Mouse (Mus musculus) liver, embryonic 14.5 days (tissue): ENCODE data around the gene St6galnac6. TPM values are rescaled to one million over a fixed set of nuclear protein-coding genes. Genes with fewer than 3 reads are reported as not detected.

Experiments used
- ATAC-seq: fragments of 200-750 bp; cut with Nextera tagmentation; 2 replicates; pipeline ENCODE4 v1.8.0; 2017; ENCODE audit warnings: moderate number of reproducible peaks, mild to moderate bottlenecking, moderate library complexity; ENCODE audit not compliant: insufficient read depth
- DNase-seq, 3 experiments: peaks; one replicate each; pipeline ENCODE4 v3.0.0-alpha.2; 2012 to 2013; ENCODE audit warnings: low read depth in 3 of 3, low spot score in 3 of 3
- H3K27ac ChIP-seq: fragments of 300-500 bp; sonication (generic); 2 replicates; pipeline ENCODE4 v1.5.1; 2014; ENCODE audit warnings: moderate library complexity, mild to moderate bottlenecking, control low read depth, inconsistent platforms
- H3K27me3 ChIP-seq: fragments of 300-500 bp; sonication (generic); 2 replicates; pipeline ENCODE4 v1.6.1; 2014; ENCODE audit warnings: mild to moderate bottlenecking, low read length, moderate library complexity; ENCODE audit not compliant: control insufficient read depth, insufficient read depth
- H3K36me3 ChIP-seq: fragments of 300-500 bp; sonication (generic); replicated peaks from 2 replicates; pipeline ENCODE4 v1.6.1; 2014; ENCODE audit warnings: low read depth; ENCODE audit not compliant: control insufficient read depth, insufficient read depth
- H3K4me1 ChIP-seq, 2 experiments: fragments of 200-500 bp in 1 of 2; fragments of 300-500 bp in 1 of 2; sonication (generic) in 1 of 2; replicated peaks; 2 replicates each; pipeline ENCODE4 v1.6.1; 2012 to 2014; ENCODE audit warnings: antibody characterized with exemption in 1 of 2, inconsistent platforms in 1 of 2, low read length in 1 of 2; ENCODE audit not compliant: control insufficient read depth in 2 of 2, insufficient read depth in 2 of 2
- H3K4me2 ChIP-seq: fragments of 300-500 bp; sonication (generic); 2 replicates; pipeline ENCODE4 v1.6.1; 2014; ENCODE audit warnings: low read depth, mild to moderate bottlenecking, control low read depth, moderate library complexity
- H3K4me3 ChIP-seq, 2 experiments: fragments of 200-500 bp in 1 of 2; fragments of 300-500 bp in 1 of 2; sonication (generic) in 1 of 2; 2 replicates each; pipeline ENCODE4 v1.5.1; 2012 to 2014; ENCODE audit warnings: low read depth in 2 of 2, low read length in 2 of 2, mild to moderate bottlenecking in 2 of 2, control low read depth in 1 of 2, inconsistent platforms in 1 of 2, moderate library complexity in 1 of 2; ENCODE audit not compliant: insufficient read depth in 1 of 2
- H3K9ac ChIP-seq: fragments of 300-500 bp; sonication (generic); replicated peaks from 2 replicates; pipeline ENCODE4 v1.6.1; 2014; ENCODE audit warnings: mild to moderate bottlenecking, control low read depth, moderate library complexity
- H3K9me3 ChIP-seq: fragments of 300-500 bp; sonication (generic); 2 replicates; pipeline ENCODE4 v1.6.1; 2016; ENCODE audit warnings: low read length, mixed read lengths; ENCODE audit not compliant: control insufficient read depth
- CTCF ChIP-seq: IDR thresholded peaks from 2 replicates; pipeline ENCODE4 v1.5.1; 2016; ENCODE audit warnings: antibody characterized with exemption, low read depth, control low read depth
- EP300 ChIP-seq: IDR thresholded peaks from 2 replicates; pipeline ENCODE4 v1.6.1; 2016; ENCODE audit warnings: antibody characterized with exemption, low read depth
- WGBS: fragments of 180-500 bp; shearing (Covaris S2); extraction: QIAGEN DNeasy Blood & Tissue Kit; methylation state at CpG from one replicate; pipeline ENCODE4 v1.1.7; 2014; ENCODE audit not compliant: insufficient replicate concordance; 5-methylcytosine and 5-hydroxymethylcytosine counted together
- microRNA counts: library from miRNA; unstranded; fragments of <30 nt; microRNA quantifications from one replicate; lab custom pipeline; 2016
- microRNA-seq: library from miRNA; unstranded; fragments of <30 nt; microRNA quantifications from one replicate; pipeline ENCODE4, GENCODE M21; 2016
- polyA plus RNA-seq, 2 experiments: library from polyadenylated mRNA; depleted of rRNA in 1 of 2; stranded (reverse) in 1 of 2; unstranded in 1 of 2; fragments of >200 nt; fragmentation: Nextera tagmentation in 1 of 2; extraction: Ambion mirVana in 1 of 2; gene quantifications; 2 replicates each; pipeline versions ENCODE4 v1.2.1 to v1.2.3; 2012 to 2014

Gene St6galnac6
- polyA plus RNA-seq, 2 experiments = 3.2 to 9.9 TPM

- H3K9me3 ChIP-seq = no peaks in the 10 kb centered on the region
- H3K27me3 ChIP-seq = no peaks in the 10 kb centered on the region
- H3K4me3 ChIP-seq = no peak overlapping the region
- 63% methylated on average over 6 of the region's 6 CpGs for WGBS
- H3K4me1 ChIP-seq = peaks cover 2 to 22% of the 10 kb centered on the region in 2 experiments; a peak in 3 of 4 replicates
- H3K4me2 ChIP-seq = no peak overlapping the region
- no peak overlapping the region for H3K9ac ChIP-seq
- H3K36me3 ChIP-seq = no peaks in the 10 kb centered on the region
- H3K27ac ChIP-seq = no peak overlapping the region
- no peak for TF ChIP-seq EP300
- TF ChIP-seq CTCF = no peak
- no peak for DNase-seq
- ATAC-seq = no peak
Measured at GRCm38 (mm10) chr2:32665853-32666252, 66.3 kb downstream of the St6galnac6 start.

- Histone ChIP-seq H3K4me1 (peaks cover 0 to 15% of the 10 kb centered on the region in 2 experiments; a peak in 3 of 4 replicates), H3K9ac (no peak overlapping the region), H3K4me3 (no peak overlapping the region), H3K9me3 (no peaks in the 10 kb centered on the region), H3K27me3 (no peaks in the 10 kb centered on the region), H3K27ac (no peak overlapping the region), H3K4me2 (no peak overlapping the region), H3K36me3 (no peaks in the 10 kb centered on the region)
- 63% methylated on average over 11 of the region's 11 CpGs for WGBS
- DNase-seq = no peak
- TF ChIP-seq EP300 (no peak), CTCF (no peak)
- no peak for ATAC-seq
Measured at GRCm38 (mm10) chr2:32667775-32668174, 68.3 kb downstream of the St6galnac6 start.

GRCm38 (mm10) chr2:32668176-32668575 is 68.7 kb downstream of the St6galnac6 start:
- TF ChIP-seq EP300 (no peak), CTCF (no peak)
- no peaks in the 10 kb centered on the region for H3K27me3 ChIP-seq
- ATAC-seq (no peak), DNase-seq (no peak)
- 82% methylated on average over 7 of the region's 7 CpGs for WGBS
- no peaks in the 10 kb centered on the region for H3K9me3 ChIP-seq
- H3K4me2 ChIP-seq = no peak overlapping the region
- H3K27ac ChIP-seq = no peak overlapping the region
- no peak overlapping the region for H3K9ac ChIP-seq
- H3K4me3 ChIP-seq = no peak overlapping the region
- H3K4me1 ChIP-seq = peaks cover 2 to 19% of the 10 kb centered on the region in 2 experiments
- no peaks in the 10 kb centered on the region for H3K36me3 ChIP-seq

GRCm38 (mm10) chr2:32669876-32670275 is 70.4 kb downstream of the St6galnac6 start:
- Histone ChIP-seq H3K27ac (no peak overlapping the region), H3K4me3 (no peak overlapping the region), H3K9me3 (no peaks in the 10 kb centered on the region), H3K36me3 (no peaks in the 10 kb centered on the region), H3K4me2 (no peak overlapping the region), H3K27me3 (no peaks in the 10 kb centered on the region), H3K4me1 (peaks cover 6 to 24% of the 10 kb centered on the region in 2 experiments), H3K9ac (no peak overlapping the region)
- peak; percentile 25; the same call in 1 of the 2 replicates for TF ChIP-seq EP300
- TF ChIP-seq CTCF = no peak
- ATAC-seq = peak; percentile 69
- DNase-seq = no peak
- WGBS = 18% methylated on average over 3 of the region's 3 CpGs

MicroRNA genes within 50 kb of the gene (microRNA counts, 519-probe panel; counts per million panel counts)
- 69.9 counts per million for microRNA mmu-miR-1954 (lab: Ali Mortazavi, UCI)

Small RNA genes lying within 50 kb of the gene (microRNA-seq; reads per million reads assigned to microRNA genes)
- gene Mir1954 = not detected

Other genes starting within 250 kb of the St6galnac6 start
- gene Ciz1, start 247.4 kb upstream of the St6galnac6 start, polyA plus RNA-seq (2012; rRNA removed) = 40.3 and 43.3 TPM in 2 replicates
- 13.1 and 13.9 TPM in 2 replicates for gene Ciz1, start 247.4 kb upstream of the St6galnac6 start, polyA plus RNA-seq (2014; fragmentation: Nextera tagmentation; extraction: Ambion mirVana)
- 2.9 and 4.0 TPM in 2 replicates for gene Dnm1, start 246.4 kb upstream of the St6galnac6 start, polyA plus RNA-seq (2012; rRNA removed)
- gene Dnm1, start 246.4 kb upstream of the St6galnac6 start, polyA plus RNA-seq (2014; fragmentation: Nextera tagmentation; extraction: Ambion mirVana) = 0.43 and 0.56 TPM in 2 replicates
- 32.6 and 39.6 TPM in 2 replicates for gene 1110008P14Rik, start 217.8 kb upstream of the St6galnac6 start, polyA plus RNA-seq (2012; rRNA removed)
- gene 1110008P14Rik, start 217.8 kb upstream of the St6galnac6 start, polyA plus RNA-seq (2014; fragmentation: Nextera tagmentation; extraction: Ambion mirVana) = 38.7 and 40.8 TPM in 2 replicates
- gene Lcn2, start 211.5 kb upstream of the St6galnac6 start, polyA plus RNA-seq (2012; rRNA removed) = 29.8 and 30.2 TPM in 2 replicates
- gene Lcn2, start 211.5 kb upstream of the St6galnac6 start, polyA plus RNA-seq (2014; fragmentation: Nextera tagmentation; extraction: Ambion mirVana) = 41.1 and 65.1 TPM in 2 replicates
- gene Ptges2, start 203.8 kb upstream of the St6galnac6 start, polyA plus RNA-seq (2012; rRNA removed) = 7.9 and 11.6 TPM in 2 replicates
- 11.4 and 14.0 TPM in 2 replicates for gene Ptges2, start 203.8 kb upstream of the St6galnac6 start, polyA plus RNA-seq (2014; fragmentation: Nextera tagmentation; extraction: Ambion mirVana)
- 1.3 and 1.4 TPM in 2 replicates for gene Naif1, start 149.3 kb upstream of the St6galnac6 start, polyA plus RNA-seq (2012; rRNA removed)
- gene Naif1, start 149.3 kb upstream of the St6galnac6 start, polyA plus RNA-seq (2014; fragmentation: Nextera tagmentation; extraction: Ambion mirVana) = 1.6 and 2.0 TPM in 2 replicates
- gene Slc25a25, start 148.3 kb upstream of the St6galnac6 start, polyA plus RNA-seq (2012; rRNA removed) = 5.4 and 6.0 TPM in 2 replicates
- 5.5 and 7.0 TPM in 2 replicates for gene Slc25a25, start 148.3 kb upstream of the St6galnac6 start, polyA plus RNA-seq (2014; fragmentation: Nextera tagmentation; extraction: Ambion mirVana)
- gene Fam102a, start 64.4 kb upstream of the St6galnac6 start, polyA plus RNA-seq (2012; rRNA removed) = 0.88 and 1.0 TPM in 2 replicates
- gene Fam102a, start 64.4 kb upstream of the St6galnac6 start, polyA plus RNA-seq (2014; fragmentation: Nextera tagmentation; extraction: Ambion mirVana) = 0.91 and 1.1 TPM in 2 replicates
- gene Dpm2, start 28.9 kb upstream of the St6galnac6 start, polyA plus RNA-seq (2012; rRNA removed) = 53.5 and 61.6 TPM in 2 replicates
- gene Dpm2, start 28.9 kb upstream of the St6galnac6 start, polyA plus RNA-seq (2014; fragmentation: Nextera tagmentation; extraction: Ambion mirVana) = 53.6 and 54.6 TPM in 2 replicates
- gene Pip5kl1, start 24.9 kb upstream of the St6galnac6 start, polyA plus RNA-seq (2012; rRNA removed) = 0.11 TPM in 2 replicates
- not detected in 2 replicates for gene Pip5kl1, start 24.9 kb upstream of the St6galnac6 start, polyA plus RNA-seq (2014; fragmentation: Nextera tagmentation; extraction: Ambion mirVana)
- not detected in 2 replicates for gene 9430097D07Rik, start 24.0 kb upstream of the St6galnac6 start, polyA plus RNA-seq (2012; rRNA removed)
- 0.06 TPM in 1 of 2 replicates, not detected in the other for gene 9430097D07Rik, start 24.0 kb upstream of the St6galnac6 start, polyA plus RNA-seq (2014; fragmentation: Nextera tagmentation; extraction: Ambion mirVana)
- 5.4 and 5.6 TPM in 2 replicates for gene St6galnac4, start 12.6 kb upstream of the St6galnac6 start, polyA plus RNA-seq (2012; rRNA removed)
- gene St6galnac4, start 12.6 kb upstream of the St6galnac6 start, polyA plus RNA-seq (2014; fragmentation: Nextera tagmentation; extraction: Ambion mirVana) = 6.2 and 6.8 TPM in 2 replicates
- 0.34 and 0.37 TPM in 2 replicates for gene Ak1, start 22.0 kb downstream of the St6galnac6 start, polyA plus RNA-seq (2012; rRNA removed)
- gene Ak1, start 22.0 kb downstream of the St6galnac6 start, polyA plus RNA-seq (2014; fragmentation: Nextera tagmentation; extraction: Ambion mirVana) = 0.44 and 0.59 TPM in 2 replicates
- gene Eng, start 46.9 kb downstream of the St6galnac6 start, polyA plus RNA-seq (2012; rRNA removed) = 15.4 and 17.6 TPM in 2 replicates
- 13.9 and 16.5 TPM in 2 replicates for gene Eng, start 46.9 kb downstream of the St6galnac6 start, polyA plus RNA-seq (2014; fragmentation: Nextera tagmentation; extraction: Ambion mirVana)
- 45.3 and 51.0 TPM in 2 replicates for gene Fpgs, start 104.4 kb downstream of the St6galnac6 start, polyA plus RNA-seq (2012; rRNA removed)
- gene Fpgs, start 104.4 kb downstream of the St6galnac6 start, polyA plus RNA-seq (2014; fragmentation: Nextera tagmentation; extraction: Ambion mirVana) = 21.6 and 25.7 TPM in 2 replicates
- gene Cdk9, start 113.4 kb downstream of the St6galnac6 start, polyA plus RNA-seq (2012; rRNA removed) = 53.9 and 60.7 TPM in 2 replicates
- 36.5 and 42.0 TPM in 2 replicates for gene Cdk9, start 113.4 kb downstream of the St6galnac6 start, polyA plus RNA-seq (2014; fragmentation: Nextera tagmentation; extraction: Ambion mirVana)
- gene Sh2d3c, start 121.3 kb downstream of the St6galnac6 start, polyA plus RNA-seq (2012; rRNA removed) = 4.7 and 5.8 TPM in 2 replicates
- gene Sh2d3c, start 121.3 kb downstream of the St6galnac6 start, polyA plus RNA-seq (2014; fragmentation: Nextera tagmentation; extraction: Ambion mirVana) = 3.5 and 5.1 TPM in 2 replicates
- 0.07 TPM in 1 of 2 replicates, not detected in the other for gene 6330409D20Rik, start 141.3 kb downstream of the St6galnac6 start, polyA plus RNA-seq (2012; rRNA removed)
- not detected in 2 replicates for gene 6330409D20Rik, start 141.3 kb downstream of the St6galnac6 start, polyA plus RNA-seq (2014; fragmentation: Nextera tagmentation; extraction: Ambion mirVana)
- 21.2 and 30.7 TPM in 2 replicates for gene Tor2a, start 157.5 kb downstream of the St6galnac6 start, polyA plus RNA-seq (2012; rRNA removed)
- 25.2 and 28.1 TPM in 2 replicates for gene Tor2a, start 157.5 kb downstream of the St6galnac6 start, polyA plus RNA-seq (2014; fragmentation: Nextera tagmentation; extraction: Ambion mirVana)
- 0.18 and 0.22 TPM in 2 replicates for gene Ttc16, start 175.9 kb downstream of the St6galnac6 start, polyA plus RNA-seq (2012; rRNA removed)
- gene Ttc16, start 175.9 kb downstream of the St6galnac6 start, polyA plus RNA-seq (2014; fragmentation: Nextera tagmentation; extraction: Ambion mirVana) = 0.09 and 0.10 TPM in 2 replicates
- gene Ptrh1, start 176.1 kb downstream of the St6galnac6 start, polyA plus RNA-seq (2012; rRNA removed) = 1.3 and 1.7 TPM in 2 replicates
- gene Ptrh1, start 176.1 kb downstream of the St6galnac6 start, polyA plus RNA-seq (2014; fragmentation: Nextera tagmentation; extraction: Ambion mirVana) = 1.9 and 2.2 TPM in 2 replicates
- gene Cfap157, start 184.7 kb downstream of the St6galnac6 start, polyA plus RNA-seq (2012; rRNA removed) = not detected in 2 replicates
- gene Cfap157, start 184.7 kb downstream of the St6galnac6 start, polyA plus RNA-seq (2014; fragmentation: Nextera tagmentation; extraction: Ambion mirVana) = not detected in 2 replicates
- gene Stxbp1, start 247.5 kb downstream of the St6galnac6 start, polyA plus RNA-seq (2012; rRNA removed) = 1.4 and 2.1 TPM in 2 replicates
- 2.3 and 2.6 TPM in 2 replicates for gene Stxbp1, start 247.5 kb downstream of the St6galnac6 start, polyA plus RNA-seq (2014; fragmentation: Nextera tagmentation; extraction: Ambion mirVana)